Mouse (Mus musculus): ENCODE data around the gene Arid1b.
A peak's percentile ranks its signal among the peaks of the same experiment; 100 is the strongest.

The Arid1b gene

GRCm38 (mm10) chr17:4993840-4994503, at the start of gene Arid1b:
Gene Arid1b (plus strand): TSS chr17:4994332.
- DNase-seq (ENCODE audit: extremely low spot score), result peak; percentile 93

- no peak for DNase-seq (ENCODE audit: extremely low spot score)
Observed at GRCm38 (mm10) chr17:4945311-4945751, 48.8 kb upstream of the Arid1b start.

GRCm38 (mm10) chr17:4945871-4946331, 48.2 kb upstream of the Arid1b start:
- DNase-seq (ENCODE audit: extremely low spot score), result peak; percentile 62

- DNase-seq (ENCODE audit: extremely low spot score), result peak; percentile 34
Observed at GRCm38 (mm10) chr17:4946421-4946974, 47.6 kb upstream of the Arid1b start.

GRCm38 (mm10) chr17:4947013-4947412, 47.1 kb upstream of the Arid1b start:
- DNase-seq (ENCODE audit: extremely low spot score), result no peak

GRCm38 (mm10) chr17:4947439-4947838, 46.7 kb upstream of the Arid1b start:
- DNase-seq (ENCODE audit: extremely low spot score), result no peak

GRCm38 (mm10) chr17:4948501-4948900, 45.6 kb upstream of the Arid1b start:
- DNase-seq (ENCODE audit: extremely low spot score), result no peak

GRCm38 (mm10) chr17:4954431-4954830, 39.7 kb upstream of the Arid1b start:
- no peak for DNase-seq (ENCODE audit: extremely low spot score)

GRCm38 (mm10) chr17:4964192-4964877, 29.8 kb upstream of the Arid1b start:
- no peak for DNase-seq (ENCODE audit: extremely low spot score)

GRCm38 (mm10) chr17:4967201-4967600, 26.9 kb upstream of the Arid1b start:
- no peak for DNase-seq (ENCODE audit: extremely low spot score)

GRCm38 (mm10) chr17:4968035-4968434, 26.1 kb upstream of the Arid1b start:
- DNase-seq (ENCODE audit: extremely low spot score), result no peak

- DNase-seq (ENCODE audit: extremely low spot score), result no peak
Observed at GRCm38 (mm10) chr17:4968878-4969277, 25.3 kb upstream of the Arid1b start.

GRCm38 (mm10) chr17:4972261-4972660, 21.9 kb upstream of the Arid1b start:
- no peak for DNase-seq (ENCODE audit: extremely low spot score)

GRCm38 (mm10) chr17:4974736-4975135, 19.4 kb upstream of the Arid1b start:
- no peak for DNase-seq (ENCODE audit: extremely low spot score)

GRCm38 (mm10) chr17:4980151-4980550, 14.0 kb upstream of the Arid1b start:
- DNase-seq (ENCODE audit: extremely low spot score), result no peak

- no peak for DNase-seq (ENCODE audit: extremely low spot score)
Observed at GRCm38 (mm10) chr17:4982819-4983218, 11.3 kb upstream of the Arid1b start.

GRCm38 (mm10) chr17:4984691-4985090, 9.4 kb upstream of the Arid1b start:
- no peak for DNase-seq (ENCODE audit: extremely low spot score)

- no peak for DNase-seq (ENCODE audit: extremely low spot score)
Observed at GRCm38 (mm10) chr17:4990911-4991560, 3.1 kb upstream of the Arid1b start.

- no peak for DNase-seq (ENCODE audit: extremely low spot score)
Observed at GRCm38 (mm10) chr17:4991600-4991999, 2.5 kb upstream of the Arid1b start.

GRCm38 (mm10) chr17:4993497-4993839, 664 bp upstream of the Arid1b start:
- no peak for DNase-seq (ENCODE audit: extremely low spot score)

- DNase-seq (ENCODE audit: extremely low spot score), result no peak
Observed at GRCm38 (mm10) chr17:4994504-4994812, 326 bp downstream of the Arid1b start.

- peak; percentile 80 for DNase-seq (ENCODE audit: extremely low spot score)
Observed at GRCm38 (mm10) chr17:4994813-4995560, 855 bp downstream of the Arid1b start.
